Mouse (Mus musculus) c-Kit-positive CD71-positive TER-119-positive erythroid progenitor cells, embryonic 14.5 days (primary cell): ENCODE measurements at regions not wholly inside any gene's neighbourhood (a gene's known extent, or its start where the extent isn't known, plus 50 kb on each side); places are given as distances from the start of the nearest gene placed in this dataset.

Source experiments
- DNase-seq: peaks from one replicate; pipeline ENCODE4 v3.0.0-alpha.2; 2013; ENCODE audit warnings: low spot score

DNA sequence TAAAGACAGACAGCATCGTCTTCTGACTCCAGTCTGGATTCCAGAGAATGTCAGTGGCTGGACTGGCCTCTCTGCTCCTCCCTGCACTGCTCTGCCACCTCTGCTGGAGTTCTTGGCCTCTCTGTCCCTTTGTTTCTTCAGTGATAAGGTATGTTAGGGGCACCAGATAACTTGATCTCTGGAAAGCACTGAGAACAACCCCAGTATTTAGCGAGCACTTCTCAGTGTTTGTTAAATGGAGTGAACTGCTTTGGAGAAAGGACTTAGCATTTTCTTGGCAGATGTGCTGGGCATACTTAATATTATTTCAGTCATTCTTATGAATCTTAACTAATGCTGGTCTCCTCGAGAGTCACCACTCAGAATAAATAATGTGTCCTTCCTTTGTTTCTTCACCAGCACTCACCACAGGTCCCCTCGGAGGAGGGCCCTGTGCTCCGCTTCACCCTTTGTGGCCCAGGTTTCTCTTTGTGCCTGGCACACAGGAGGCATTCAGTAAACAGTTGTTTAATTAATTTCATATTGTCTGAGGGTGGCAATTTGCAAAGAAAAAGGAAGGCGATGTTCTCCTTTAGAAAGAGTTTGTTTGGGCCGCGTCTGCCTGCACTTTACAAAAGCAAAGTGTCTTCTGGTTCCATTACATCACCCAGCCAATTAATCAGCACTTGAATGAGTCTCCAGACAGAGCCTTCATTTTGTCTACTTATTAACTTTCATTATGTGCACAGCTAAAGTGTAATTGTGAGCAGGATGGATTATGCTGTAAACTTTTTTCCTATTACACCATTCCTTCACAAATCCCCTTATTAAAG is 307.1 kb upstream of the Adamts16 start:
- DNase-seq = no peak

DNA sequence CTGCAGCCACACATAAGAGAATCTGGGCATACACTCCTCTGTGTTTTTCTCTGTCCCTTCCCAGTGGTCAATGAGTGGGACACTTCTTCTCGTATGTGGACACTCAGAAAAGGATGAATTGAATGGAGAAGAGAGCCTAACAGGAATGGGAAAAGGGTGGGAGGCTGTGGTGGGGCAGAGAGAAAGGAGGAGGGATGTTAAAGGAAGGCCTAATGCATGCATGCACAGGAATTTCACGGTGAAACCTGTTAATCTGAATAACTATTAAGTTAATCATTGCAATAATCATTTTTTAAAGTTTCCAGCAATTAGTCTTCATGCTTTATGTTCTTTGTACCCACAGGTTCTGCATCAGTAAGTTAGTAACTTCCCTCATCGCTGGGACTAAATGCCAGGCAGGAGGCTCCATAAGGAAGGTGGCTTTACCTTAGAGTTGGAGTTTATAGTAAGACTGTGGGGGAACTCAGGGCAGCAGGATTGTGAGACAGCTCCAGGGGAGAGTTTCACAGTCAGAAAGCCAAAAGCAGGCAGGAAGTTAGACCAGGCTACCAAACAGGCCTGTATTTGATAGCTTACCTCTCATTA is 305.3 kb upstream of the Adamts16 start:
- no peak for DNase-seq

DNA sequence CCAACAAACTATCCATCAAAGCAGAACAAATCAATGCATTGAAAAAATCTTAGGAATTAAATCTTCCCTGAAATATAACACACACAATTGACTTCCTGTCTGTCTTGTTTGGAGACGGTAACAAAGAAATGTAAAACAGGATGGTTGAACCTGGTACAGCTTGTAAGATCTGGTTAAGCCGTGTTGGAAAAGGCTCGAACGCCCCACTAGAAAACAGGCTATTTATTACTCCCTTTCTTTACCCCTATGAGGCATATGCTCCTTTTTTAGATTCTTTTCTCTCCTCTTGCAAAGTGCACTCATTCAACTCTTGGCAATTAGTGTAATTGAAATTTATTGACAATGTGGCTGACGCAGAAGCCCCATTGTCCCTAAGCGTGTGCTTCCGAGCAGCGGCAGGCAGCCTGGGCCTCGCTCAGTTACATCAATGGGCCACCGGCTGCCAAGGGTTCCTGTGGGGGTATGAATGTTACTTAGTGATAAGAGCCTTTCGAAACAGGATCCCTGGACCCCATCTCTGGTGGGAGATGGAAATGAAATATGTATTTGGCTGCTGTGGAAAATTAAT is 297.2 kb upstream of the Adamts16 start:
- DNase-seq = no peak

- DNase-seq = no peak
These were observed 294.5 kb upstream of the Adamts16 start for GRCm38 (mm10) chr13:71135940-71136632.

GRCm38 (mm10) chr13:71121484-71121883 is 279.9 kb upstream of the Adamts16 start:
- no peak for DNase-seq

GRCm38 (mm10) chr13:71108175-71108574 is 266.6 kb upstream of the Adamts16 start:
- DNase-seq = no peak

DNA sequence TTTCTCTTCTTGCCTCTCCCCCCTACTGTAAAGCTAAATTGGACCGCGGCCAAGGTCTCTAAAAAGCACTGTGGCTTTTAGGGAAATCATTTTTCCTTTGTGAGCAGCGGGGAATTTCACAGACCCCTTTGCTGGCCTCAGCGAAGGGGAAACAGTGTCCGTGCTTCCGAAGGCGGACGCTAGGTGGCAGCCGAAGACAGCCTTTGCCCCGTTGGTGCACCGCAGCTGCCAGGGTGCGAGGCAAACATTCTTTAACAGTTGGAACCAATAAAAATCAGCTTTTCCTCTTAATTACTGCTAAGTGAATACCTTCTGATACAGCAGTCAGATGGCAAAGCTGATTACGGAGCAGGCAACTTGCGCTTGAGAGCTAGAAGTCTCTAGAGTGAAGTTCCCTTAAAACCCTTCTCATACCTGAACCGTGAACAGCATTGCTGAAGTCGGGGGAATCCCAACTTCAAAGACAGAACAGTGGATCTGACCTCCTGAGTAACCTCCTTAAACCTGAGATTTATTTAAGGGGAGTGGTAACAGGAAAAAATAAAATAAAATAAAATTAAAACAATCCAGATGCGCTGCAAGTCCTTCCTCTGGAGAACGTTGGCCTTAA is 263.7 kb upstream of the Adamts16 start:
- DNase-seq = peak; percentile 3

- DNase-seq = no peak
These were observed 263.0 kb upstream of the Adamts16 start for GRCm38 (mm10) chr13:71104419-71105228.

DNA sequence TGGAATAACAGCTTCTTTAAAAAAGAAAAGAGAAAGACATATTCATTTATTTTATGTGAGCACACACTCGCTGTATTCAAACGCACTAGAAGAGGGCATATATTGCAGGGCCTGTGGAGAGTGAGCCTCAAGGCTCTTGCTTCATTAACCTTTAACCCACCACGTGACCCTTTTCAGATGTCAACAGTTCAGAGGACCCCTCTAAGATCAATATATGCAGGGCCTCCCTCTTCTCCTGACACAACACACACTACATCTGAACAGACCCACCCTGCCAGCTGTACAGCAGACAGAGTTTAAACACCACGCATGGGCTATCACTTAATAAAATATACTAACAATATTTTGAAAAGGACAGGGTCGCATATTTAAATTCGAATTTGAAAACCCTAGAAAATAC is 242.7 kb upstream of the Adamts16 start:
- DNase-seq = no peak

- DNase-seq = no peak
These were observed 234.3 kb upstream of the Adamts16 start for GRCm38 (mm10) chr13:71075916-71076315.

GRCm38 (mm10) chr13:71074012-71074411 is 232.4 kb upstream of the Adamts16 start:
- no peak for DNase-seq

DNA sequence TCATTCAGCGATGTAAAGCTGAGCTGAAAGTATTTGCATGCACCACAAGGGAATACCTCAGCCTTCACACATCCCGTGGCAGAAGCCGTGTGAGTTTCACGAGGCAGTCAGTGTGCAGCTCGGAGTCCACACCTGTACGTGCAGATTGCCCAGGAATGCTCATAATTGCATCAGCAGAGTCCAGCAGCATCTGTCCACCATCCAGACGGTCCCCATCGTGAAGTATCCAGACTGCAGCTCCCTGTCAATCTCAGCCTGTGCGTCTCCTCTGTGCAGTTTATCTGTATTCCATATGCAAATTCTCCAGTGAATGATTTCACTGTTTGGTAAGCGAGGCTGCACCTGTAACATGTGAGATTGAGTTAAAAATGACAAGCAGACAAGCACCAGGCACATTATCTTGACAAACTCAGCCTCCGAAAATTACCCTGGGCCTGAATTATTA is 227.2 kb upstream of the Adamts16 start:
- no peak for DNase-seq

- DNase-seq = no peak
These were observed 226.4 kb upstream of the Adamts16 start for GRCm38 (mm10) chr13:71068011-71068410.

GRCm38 (mm10) chr13:71065568-71065967 is 224.0 kb upstream of the Adamts16 start:
- no peak for DNase-seq

DNA sequence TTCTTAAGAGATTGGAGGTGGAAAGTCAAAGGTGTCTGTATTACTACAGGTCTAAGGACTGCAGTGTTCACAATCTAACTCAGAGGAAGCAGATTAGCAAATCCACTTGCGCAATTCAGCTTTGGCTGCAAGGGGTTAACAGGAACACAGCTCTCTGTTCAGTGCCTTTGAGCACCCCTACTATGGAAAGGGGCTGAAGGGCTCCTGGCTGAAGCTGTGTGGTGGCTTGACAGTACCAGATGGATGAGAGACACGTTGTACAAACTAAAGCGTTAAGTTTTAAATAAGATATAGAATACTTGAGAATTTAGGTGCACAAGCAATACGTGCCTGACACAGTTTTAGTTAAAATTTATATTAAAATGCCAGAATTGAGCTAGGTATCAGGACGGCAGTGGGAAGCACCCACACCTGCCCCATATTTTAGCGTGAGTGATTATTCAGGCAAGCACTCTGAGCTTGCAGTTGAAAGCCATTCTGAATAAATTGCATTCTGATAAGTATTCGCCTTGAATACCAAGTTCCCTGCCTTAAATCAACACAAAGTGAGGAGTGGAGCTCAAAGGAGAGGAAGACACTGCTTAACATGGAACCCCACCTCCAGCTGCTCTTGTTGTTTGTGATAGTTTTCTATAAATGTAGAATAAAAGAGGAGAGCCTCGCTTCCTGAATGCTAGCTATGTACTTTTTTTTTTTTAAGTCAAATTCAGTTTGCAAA is 223.1 kb upstream of the Adamts16 start:
- DNase-seq = no peak

- DNase-seq = no peak
These were observed 212.0 kb upstream of the Adamts16 start for GRCm38 (mm10) chr13:71053361-71054264.

DNA sequence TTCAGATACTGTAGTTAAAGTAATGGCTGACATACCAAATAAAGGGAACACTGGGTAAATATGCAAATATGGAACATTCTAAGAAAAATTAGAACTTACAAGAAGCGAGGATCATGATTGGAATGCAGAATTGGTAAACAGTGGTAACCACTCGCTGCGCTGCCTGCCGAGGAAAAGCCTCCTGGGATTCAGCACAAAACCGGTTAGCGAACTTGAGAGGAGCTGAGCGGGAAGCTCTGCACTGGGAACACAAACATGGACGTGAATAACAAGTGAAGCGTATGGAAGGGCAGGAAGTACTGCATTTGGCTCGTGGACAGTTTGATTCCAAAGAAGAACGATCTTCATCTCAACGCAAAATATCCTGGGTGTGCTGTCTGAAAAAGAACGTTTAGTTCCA is 209.0 kb upstream of the Adamts16 start:
- no peak for DNase-seq

DNA sequence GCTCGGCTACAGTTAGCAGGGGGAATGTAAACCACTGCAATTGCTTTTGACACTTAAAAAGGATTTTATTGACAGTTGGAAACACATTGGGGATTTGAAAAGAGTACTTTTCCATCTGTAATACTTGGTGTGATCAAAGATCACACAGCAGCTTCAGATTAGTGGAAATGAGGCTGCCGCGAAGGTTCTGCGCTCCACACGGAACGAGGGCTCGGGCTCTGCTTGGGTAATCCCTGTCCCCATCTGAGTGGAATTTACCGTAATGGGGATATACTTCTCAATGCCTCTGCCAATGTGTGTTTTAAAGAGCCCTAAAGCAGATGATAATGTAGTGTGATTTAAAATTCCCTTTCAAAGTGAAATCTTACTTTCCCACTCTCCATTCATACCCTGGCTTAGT is 194.4 kb upstream of the Adamts16 start:
- DNase-seq = no peak

GRCm38 (mm10) chr13:71034926-71035687 is 193.5 kb upstream of the Adamts16 start:
- DNase-seq = no peak
